Mouse (Mus musculus) limb, embryonic 11.5 days (tissue): Measurements from ENCODE around the gene Papln. TPM values are rescaled to one million over a fixed set of nuclear protein-coding genes. Genes with fewer than 3 reads are reported as not detected.

Experiments
- ATAC-seq: fragments of 200-750 bp; cut with Nextera tagmentation; 2 replicates; pipeline ENCODE4 v1.8.0; 2017; ENCODE audit warnings: low read depth; ENCODE audit not compliant: insufficient number of reproducible peaks, low FRiP score, low TSS enrichment
- DNase-seq: peaks from one replicate; pipeline ENCODE4 v3.0.0-alpha.2; 2015; ENCODE audit warnings: low spot score
- H3K27ac ChIP-seq: fragments of 300-500 bp; sonication (generic); replicated peaks from 2 replicates; pipeline ENCODE4 v1.5.1; 2014; ENCODE audit warnings: low read depth, mild to moderate bottlenecking, low read length
- H3K27me3 ChIP-seq: fragments of 300-500 bp; sonication (generic); 2 replicates; pipeline ENCODE4 v1.6.1; 2014; ENCODE audit warnings: mild to moderate bottlenecking, low read length, mixed read lengths; ENCODE audit not compliant: control insufficient read depth, insufficient read depth
- H3K36me3 ChIP-seq: fragments of 300-500 bp; sonication (generic); 2 replicates; pipeline ENCODE4 v1.6.1; 2014; ENCODE audit warnings: mild to moderate bottlenecking, low read length, moderate library complexity, mixed read lengths; ENCODE audit not compliant: control insufficient read depth, insufficient read depth
- H3K4me1 ChIP-seq: fragments of 300-500 bp; sonication (generic); 2 replicates; pipeline ENCODE4 v1.6.1; 2014; ENCODE audit warnings: low read length, mixed read lengths; ENCODE audit not compliant: control insufficient read depth, insufficient read depth
- H3K4me2 ChIP-seq: fragments of 300-500 bp; sonication (generic); 2 replicates; pipeline ENCODE4 v1.6.1; 2014; ENCODE audit warnings: low read depth, mild to moderate bottlenecking, moderate library complexity; ENCODE audit not compliant: severe bottlenecking
- H3K4me3 ChIP-seq: fragments of 300-500 bp; sonication (generic); 2 replicates; pipeline ENCODE4 v1.5.1; 2014; ENCODE audit warnings: low read depth, low read length
- H3K9ac ChIP-seq: fragments of 300-500 bp; sonication (generic); 2 replicates; pipeline ENCODE4 v1.6.1; 2014; ENCODE audit warnings: mild to moderate bottlenecking, low read length
- H3K9me3 ChIP-seq: fragments of 300-500 bp; sonication (generic); 2 replicates; pipeline ENCODE4 v1.6.1; 2016; ENCODE audit warnings: low read length; ENCODE audit not compliant: control insufficient read depth
- WGBS: fragments of 180-500 bp; shearing (Covaris S2); extraction: QIAGEN DNeasy Blood & Tissue Kit; methylation state at CpG from one replicate; pipeline ENCODE4 v1.1.7; 2014; 5-methylcytosine and 5-hydroxymethylcytosine counted together
- polyA plus RNA-seq: library from polyadenylated mRNA; unstranded; fragments of >200 nt; fragmentation: Nextera tagmentation; extraction: Ambion mirVana; gene quantifications from 2 replicates; pipeline ENCODE4 v1.2.1, GENCODE M21; 2014

Gene Papln
- polyA plus RNA-seq, 1 experiment from 2014 or later = not detected

GRCm38 (mm10) chr12:83803641-83804040 is 40.2 kb downstream of the Papln start:
- H3K4me2 ChIP-seq = no peak overlapping the region
- no peak for ATAC-seq

GRCm38 (mm10) chr12:83811901-83812300 is 48.5 kb downstream of the Papln start:
- H3K4me3 ChIP-seq = no peak overlapping the region
- ATAC-seq (no peak), DNase-seq (no peak)
- no peak overlapping the region for H3K4me2 ChIP-seq
- no peaks in the 10 kb centered on the region for H3K9me3 ChIP-seq
- no peak overlapping the region for H3K27ac ChIP-seq
- no peaks in the 10 kb centered on the region for H3K27me3 ChIP-seq
- WGBS = 92% methylated on average over 3 of the region's 3 CpGs
- no peak overlapping the region for H3K9ac ChIP-seq
- H3K4me1 ChIP-seq = no peaks in the 10 kb centered on the region
- peaks cover 4% of the 10 kb centered on the region; the same call in 1 of the 2 replicates for H3K36me3 ChIP-seq

More at GRCm38 (mm10) chr12:83803641-83804040, 40.2 kb downstream of the Papln start:
- WGBS = 93% methylated on average over 7 of the region's 7 CpGs
- no peaks in the 10 kb centered on the region for H3K4me1 ChIP-seq
- H3K27ac ChIP-seq = no peak overlapping the region
- no peaks in the 10 kb centered on the region for H3K9me3 ChIP-seq
- H3K27me3 ChIP-seq = no peaks in the 10 kb centered on the region
- DNase-seq = no peak
- no peak overlapping the region for H3K4me3 ChIP-seq
- H3K9ac ChIP-seq = no peak overlapping the region
- peaks cover 31% of the 10 kb centered on the region for H3K36me3 ChIP-seq

- H3K36me3 ChIP-seq = no peaks in the 10 kb centered on the region
- no peaks in the 10 kb centered on the region for H3K9me3 ChIP-seq
- H3K27me3 ChIP-seq = no peaks in the 10 kb centered on the region
- H3K4me1 ChIP-seq = no peaks in the 10 kb centered on the region
- H3K4me2 ChIP-seq = no peak overlapping the region
- WGBS = 81% methylated on average over 1 of the region's 1 CpGs
- H3K4me3 ChIP-seq = no peak overlapping the region
- ATAC-seq = no peak
- DNase-seq = no peak
- H3K9ac ChIP-seq = no peak overlapping the region
- no peak overlapping the region for H3K27ac ChIP-seq
These were observed 53.2 kb downstream of the Papln start for GRCm38 (mm10) chr12:83816616-83817015.

GRCm38 (mm10) chr12:83830424-83830823 is 67.0 kb downstream of the Papln start:
- no peak for DNase-seq
- H3K9ac ChIP-seq = no peak overlapping the region
- H3K36me3 ChIP-seq = peaks cover 3% of the 10 kb centered on the region
- no peak overlapping the region for H3K27ac ChIP-seq
- H3K27me3 ChIP-seq = no peaks in the 10 kb centered on the region
- H3K4me3 ChIP-seq = no peak overlapping the region
- no peaks in the 10 kb centered on the region for H3K9me3 ChIP-seq
- no peak for ATAC-seq
- H3K4me2 ChIP-seq = no peak overlapping the region
- WGBS = 70% methylated on average over 3 of the region's 3 CpGs
- no peaks in the 10 kb centered on the region for H3K4me1 ChIP-seq

GRCm38 (mm10) chr12:83833979-83834378 is 70.5 kb downstream of the Papln start:
- no peak for DNase-seq
- Histone ChIP-seq H3K4me2 (no peak overlapping the region), H3K4me1 (no peaks in the 10 kb centered on the region), H3K4me3 (no peak overlapping the region), H3K9ac (no peak overlapping the region), H3K27me3 (no peaks in the 10 kb centered on the region), H3K36me3 (peaks cover 5% of the 10 kb centered on the region; the same call in 1 of the 2 replicates), H3K9me3 (no peaks in the 10 kb centered on the region), H3K27ac (no peak overlapping the region)
- ATAC-seq = no peak
- WGBS = 96% methylated on average over 3 of the region's 3 CpGs

GRCm38 (mm10) chr12:83841409-83842190 is 78.2 kb downstream of the Papln start:
- no peak overlapping the region for H3K9ac ChIP-seq
- H3K4me3 ChIP-seq = no peak overlapping the region
- H3K4me2 ChIP-seq = no peak overlapping the region
- no peaks in the 10 kb centered on the region for H3K27me3 ChIP-seq
- ATAC-seq = no peak
- H3K27ac ChIP-seq = no peak overlapping the region
- H3K4me1 ChIP-seq = no peaks in the 10 kb centered on the region
- H3K9me3 ChIP-seq = no peaks in the 10 kb centered on the region
- WGBS = 91% methylated on average over 10 of the region's 10 CpGs
- no peak for DNase-seq
- peaks cover 8% of the 10 kb centered on the region; the same call in 1 of the 2 replicates for H3K36me3 ChIP-seq

Other genes starting within 250 kb of the Papln start
- gene Dcaf4, start 243.2 kb upstream of the Papln start, polyA plus RNA-seq = 28.1 and 31.7 TPM in 2 replicates
- gene Zfyve1, start 166.4 kb upstream of the Papln start, polyA plus RNA-seq = 16.2 and 19.0 TPM in 2 replicates
- 279 and 308 TPM in 2 replicates for gene Rbm25, start 132.4 kb upstream of the Papln start, polyA plus RNA-seq
- 68.0 and 71.2 TPM in 2 replicates for gene Psen1, start 75.5 kb upstream of the Papln start, polyA plus RNA-seq
- gene Numb, start 158.3 kb downstream of the Papln start, polyA plus RNA-seq = 37.6 and 38.0 TPM in 2 replicates
- gene Riox1, start 187.0 kb downstream of the Papln start, polyA plus RNA-seq = 19.1 and 20.1 TPM in 2 replicates
- 0.06 TPM in 1 of 2 replicates, not detected in the other for gene Heatr4, start 221.2 kb downstream of the Papln start, polyA plus RNA-seq
- 15.0 and 15.2 TPM in 2 replicates for gene Acot2, start 224.2 kb downstream of the Papln start, polyA plus RNA-seq
- gene Acot1, start 245.9 kb downstream of the Papln start, polyA plus RNA-seq = 31.2 and 38.6 TPM in 2 replicates